Mouse (Mus musculus) E14TG2a.4 (cell line): ENCODE measurements around the gene Eps8.
A peak's percentile ranks its signal among the peaks of the same experiment; 100 is the strongest.

Experiments
- H3K27me3 ChIP-seq: 2 replicates; pipeline ENCODE4 v1.6.1; 2014; ENCODE audit warnings: low read length, control low read depth; ENCODE audit not compliant: insufficient read depth
- H3K36me3 ChIP-seq: 2 replicates; pipeline ENCODE4 v1.6.1; 2014; ENCODE audit warnings: low read length, control low read depth; ENCODE audit not compliant: insufficient read depth
- H3K4me1 ChIP-seq: replicated peaks from 2 replicates; pipeline ENCODE4 v1.6.1; 2014; ENCODE audit warnings: low read depth, low read length, control low read depth
- H3K4me3 ChIP-seq: replicated peaks from 2 replicates; pipeline ENCODE4 v1.5.1; 2014; ENCODE audit warnings: mild to moderate bottlenecking, low read length
- H3K9me3 ChIP-seq: 2 replicates; pipeline ENCODE4 v1.6.1; 2014; ENCODE audit warnings: low read length, control low read depth
- CTCF ChIP-seq: conservative IDR thresholded peaks from 2 replicates; pipeline ENCODE4 v1.5.1; 2014; ENCODE audit warnings: low read length
- NANOG ChIP-seq: IDR thresholded peaks from 2 replicates; pipeline ENCODE4 v1.6.1; 2014; ENCODE audit warnings: borderline replicate concordance, low read length, mixed read lengths
- POU5F1 ChIP-seq: IDR thresholded peaks from 2 replicates; pipeline ENCODE4 v1.6.1; 2014; ENCODE audit warnings: low read length, borderline replicate concordance

Eps8 gene

DNA sequence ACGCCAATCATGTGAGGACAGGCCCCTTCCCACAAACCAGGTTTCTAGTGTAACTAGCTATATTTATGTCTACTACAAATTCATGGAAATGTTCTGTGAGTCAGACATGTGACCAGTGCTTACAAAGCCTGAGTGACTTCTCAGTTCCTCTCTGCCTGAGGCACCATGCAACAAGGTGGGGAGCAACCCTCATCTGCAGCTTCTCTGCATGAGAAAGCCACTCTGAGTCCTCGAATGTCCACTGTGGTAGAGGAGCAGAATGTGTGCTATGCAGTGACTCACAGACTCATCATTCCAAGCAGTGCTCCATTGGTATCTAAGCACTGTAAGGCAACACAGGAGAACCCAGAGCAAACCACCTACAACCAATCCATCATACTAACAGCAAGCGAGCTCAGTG, 88.8 kb downstream of the Eps8 start:
- no peaks in the 10 kb centered on the region for H3K36me3 ChIP-seq

GRCm38 (mm10) chr6:137565454-137565853, 89.2 kb downstream of the Eps8 start:
- H3K36me3 ChIP-seq = no peaks in the 10 kb centered on the region
- H3K4me1 ChIP-seq = peaks cover 20% of the 10 kb centered on the region
- no peak overlapping the region for H3K4me3 ChIP-seq
- no peak for TF ChIP-seq NANOG
- no peak for TF ChIP-seq CTCF
- TF ChIP-seq POU5F1 = no peak
- peaks cover 3% of the 10 kb centered on the region; the same call in 1 of the 2 replicates for H3K9me3 ChIP-seq
- no peaks in the 10 kb centered on the region for H3K27me3 ChIP-seq

More for the DNA sequence above, 88.8 kb downstream of the Eps8 start:
- TF ChIP-seq NANOG (no peak), CTCF (no peak), POU5F1 (no peak)
- Histone ChIP-seq H3K27me3 (no peaks in the 10 kb centered on the region), H3K4me3 (no peak overlapping the region), H3K9me3 (peaks cover 3% of the 10 kb centered on the region; the same call in 1 of the 2 replicates), H3K4me1 (peaks cover 20% of the 10 kb centered on the region)

DNA sequence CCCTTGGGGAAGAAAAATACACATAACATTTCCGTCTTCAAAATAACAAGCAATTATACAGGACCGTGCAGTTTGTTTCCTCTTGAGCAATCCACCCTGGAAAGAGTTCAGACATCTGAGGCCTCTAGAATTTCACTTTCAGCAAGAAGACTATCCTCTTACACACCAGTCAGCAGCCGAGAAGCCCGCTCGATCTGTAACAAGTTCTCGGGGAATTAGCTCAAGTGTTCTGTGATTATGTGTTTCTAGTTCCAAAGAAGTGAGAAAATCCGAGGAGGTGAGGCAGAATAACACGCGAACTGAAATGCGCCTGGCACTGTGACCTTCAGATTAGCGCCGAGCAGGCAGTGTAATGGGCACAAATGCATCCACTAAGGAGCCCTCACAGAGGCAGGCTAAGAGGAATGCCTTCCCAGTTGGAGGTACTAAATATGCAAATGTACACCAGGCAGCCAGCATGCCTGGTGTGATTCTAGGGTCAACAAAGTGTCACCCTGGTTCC, 94.3 kb downstream of the Eps8 start:
- Histone ChIP-seq H3K36me3 (no peaks in the 10 kb centered on the region), H3K27me3 (no peaks in the 10 kb centered on the region), H3K4me3 (no peak overlapping the region), H3K4me1 (peaks cover 37% of the 10 kb centered on the region), H3K9me3 (peaks cover 11% of the 10 kb centered on the region)
- TF ChIP-seq POU5F1 = no peak
- TF ChIP-seq NANOG = peak; percentile 15; the same call in 1 of the 2 replicates
- no peak for TF ChIP-seq CTCF

GRCm38 (mm10) chr6:137558840-137559239, 95.8 kb downstream of the Eps8 start:
- H3K4me1 ChIP-seq = peaks cover 37% of the 10 kb centered on the region
- TF ChIP-seq POU5F1 (no peak), NANOG (no peak), CTCF (no peak)
- H3K36me3 ChIP-seq = no peaks in the 10 kb centered on the region
- no peak overlapping the region for H3K4me3 ChIP-seq
- H3K9me3 ChIP-seq = peaks cover 19% of the 10 kb centered on the region
- no peaks in the 10 kb centered on the region for H3K27me3 ChIP-seq

GRCm38 (mm10) chr6:137557671-137558070, 97.0 kb downstream of the Eps8 start:
- Histone ChIP-seq H3K4me3 (no peak overlapping the region), H3K9me3 (peaks cover 19% of the 10 kb centered on the region), H3K36me3 (no peaks in the 10 kb centered on the region), H3K27me3 (no peaks in the 10 kb centered on the region), H3K4me1 (peaks cover 37% of the 10 kb centered on the region)
- no peak for TF ChIP-seq CTCF
- no peak for TF ChIP-seq POU5F1
- TF ChIP-seq NANOG = no peak

DNA sequence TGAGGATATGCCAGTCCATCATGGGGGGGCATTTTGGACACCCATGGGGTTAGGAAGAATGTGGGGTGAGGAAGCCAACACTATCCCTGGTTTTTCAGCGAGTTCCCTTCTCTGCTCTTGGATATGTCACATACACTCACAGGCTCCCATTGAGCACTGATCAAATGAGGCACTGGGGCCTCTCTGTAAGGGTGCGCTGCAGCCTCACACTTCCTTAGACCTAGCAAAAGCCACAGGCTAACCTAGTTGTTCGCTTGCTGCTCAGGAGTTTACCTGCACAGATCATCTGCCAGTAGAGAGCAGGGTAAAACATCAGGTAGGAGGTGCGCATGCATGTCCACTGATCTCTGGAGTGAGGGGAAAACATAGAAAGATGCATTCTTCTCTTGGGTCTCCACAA, 97.5 kb downstream of the Eps8 start:
- Histone ChIP-seq H3K36me3 (no peaks in the 10 kb centered on the region), H3K4me1 (peaks cover 37% of the 10 kb centered on the region), H3K4me3 (no peak overlapping the region), H3K27me3 (no peaks in the 10 kb centered on the region), H3K9me3 (peaks cover 19% of the 10 kb centered on the region)
- TF ChIP-seq POU5F1 = no peak

DNA sequence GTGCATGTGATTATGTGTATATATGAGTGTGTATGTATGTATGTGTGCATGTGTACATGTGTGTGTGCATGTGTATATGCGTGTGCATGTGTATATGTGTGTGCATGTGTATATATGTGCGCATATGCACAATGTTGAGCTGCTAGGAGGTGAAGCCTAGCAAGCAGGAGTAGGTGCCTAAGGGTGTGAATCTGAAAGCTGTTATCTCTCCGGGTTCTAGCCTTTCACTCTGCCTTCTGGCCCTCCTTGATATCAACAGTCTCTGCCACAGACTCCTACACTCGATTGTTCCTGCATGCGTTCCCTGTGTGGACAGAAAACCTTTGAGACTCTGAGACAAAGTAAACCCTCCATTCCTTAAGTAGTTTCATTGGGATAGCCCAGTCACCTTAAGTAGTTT, 98.0 kb downstream of the Eps8 start:
- Histone ChIP-seq H3K36me3 (no peaks in the 10 kb centered on the region), H3K27me3 (no peaks in the 10 kb centered on the region), H3K4me3 (no peak overlapping the region), H3K4me1 (peaks cover 32% of the 10 kb centered on the region), H3K9me3 (peaks cover 19% of the 10 kb centered on the region)
- TF ChIP-seq CTCF (no peak), POU5F1 (no peak), NANOG (no peak)

DNA sequence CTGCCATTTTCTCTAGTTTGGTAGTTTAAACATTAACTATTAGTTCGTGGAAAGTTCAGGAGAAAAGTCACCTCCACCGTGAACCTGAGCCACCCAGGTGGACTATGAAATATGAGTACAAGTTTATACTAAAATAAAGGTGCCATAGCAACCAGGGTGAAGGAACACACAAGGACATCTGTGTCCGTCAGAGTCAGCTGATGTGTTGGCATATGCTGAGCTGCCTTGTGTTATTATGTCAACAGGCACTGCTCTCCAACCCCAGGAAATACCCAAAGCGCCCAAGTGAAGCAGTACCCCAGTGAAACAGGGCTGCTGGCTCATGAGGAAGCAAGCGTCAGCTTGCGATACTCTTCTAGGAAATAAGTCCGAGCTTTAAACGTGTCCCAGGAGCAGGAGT, 104.5 kb downstream of the Eps8 start:
- TF ChIP-seq CTCF (no peak), POU5F1 (no peak), NANOG (no peak)
- H3K27me3 ChIP-seq = no peaks in the 10 kb centered on the region
- H3K9me3 ChIP-seq = peaks cover 14% of the 10 kb centered on the region
- no peaks in the 10 kb centered on the region for H3K36me3 ChIP-seq
- H3K4me1 ChIP-seq = peaks cover 3% of the 10 kb centered on the region
- no peak overlapping the region for H3K4me3 ChIP-seq

DNA sequence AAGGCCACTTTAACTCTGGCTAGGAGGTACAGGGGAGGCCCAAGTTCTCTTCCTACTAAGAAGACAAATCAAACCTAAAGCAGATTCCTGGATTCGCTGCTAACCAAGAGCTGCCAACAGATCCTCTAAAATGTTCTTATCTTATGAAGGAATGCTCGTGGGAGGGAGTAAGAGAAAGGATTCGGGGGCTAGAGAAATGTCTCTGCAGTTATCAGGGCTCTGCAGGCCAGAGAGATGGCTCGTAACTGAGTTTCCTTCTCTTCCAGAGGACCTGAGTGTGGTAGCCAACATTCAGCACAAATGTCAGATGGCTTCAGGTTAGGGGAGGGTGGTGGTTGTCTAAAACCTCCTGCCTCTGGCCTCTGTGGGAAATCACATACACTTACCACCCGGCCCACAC, 106.1 kb downstream of the Eps8 start:
- Histone ChIP-seq H3K27me3 (no peaks in the 10 kb centered on the region), H3K4me1 (peaks cover 13% of the 10 kb centered on the region), H3K36me3 (no peaks in the 10 kb centered on the region), H3K4me3 (no peak overlapping the region), H3K9me3 (peaks cover 8% of the 10 kb centered on the region)
- TF ChIP-seq POU5F1 = no peak
- no peak for TF ChIP-seq CTCF
- TF ChIP-seq NANOG = no peak
